Mouse (Mus musculus) olfactory bulb, adult 2 months (tissue): ENCODE measurements around the gene Triap1. TPM values are rescaled to one million over a fixed set of nuclear protein-coding genes. Genes with fewer than 3 reads are reported as not detected.
A peak's percentile ranks its signal among the peaks of the same experiment; 100 is the strongest.

ENCODE experiments used
- H3K27ac ChIP-seq: fragments of 200-500 bp; 2 replicates; pipeline ENCODE4 v1.5.1; 2012; ENCODE audit warnings: low read depth, low read length; ENCODE audit not compliant: insufficient read depth
- H3K4me1 ChIP-seq: fragments of 200-500 bp; 2 replicates; pipeline ENCODE4 v1.6.1; 2012; ENCODE audit warnings: low read length; ENCODE audit not compliant: control insufficient read depth, insufficient read depth
- H3K4me3 ChIP-seq: fragments of 200-500 bp; 2 replicates; pipeline ENCODE4 v1.5.1; 2012; ENCODE audit warnings: mild to moderate bottlenecking, low read depth, low read length, moderate library complexity; ENCODE audit not compliant: insufficient read depth
- CTCF ChIP-seq: fragments of 200-500 bp; IDR thresholded peaks from 2 replicates; pipeline ENCODE4 v1.5.1; 2012; ENCODE audit warnings: low read depth, mild to moderate bottlenecking, low read length, moderate library complexity; ENCODE audit not compliant: insufficient read depth
- POLR2A ChIP-seq: fragments of 200-500 bp; IDR thresholded peaks from 2 replicates; pipeline ENCODE4 v1.6.1; 2012; ENCODE audit warnings: mild to moderate bottlenecking, low read depth, low read length, moderate library complexity; ENCODE audit not compliant: insufficient read depth
- WGBS: fragments of 180-500 bp; shearing (Covaris S2); methylation state at CpG from one replicate; pipeline ENCODE4 v1.1.7; 2018; 5-methylcytosine and 5-hydroxymethylcytosine counted together
- polyA plus RNA-seq: library from polyadenylated mRNA; stranded (reverse); fragments of >200 nt; gene quantifications from 2 replicates; pipeline ENCODE4 v1.2.4, GENCODE M21; 2012; ENCODE audit warnings: low replicate concordance; ENCODE audit not compliant: missing spikeins, insufficient read depth, insufficient read length

Gene Triap1
- polyA plus RNA-seq, 1 experiment, result not detected

DNA sequence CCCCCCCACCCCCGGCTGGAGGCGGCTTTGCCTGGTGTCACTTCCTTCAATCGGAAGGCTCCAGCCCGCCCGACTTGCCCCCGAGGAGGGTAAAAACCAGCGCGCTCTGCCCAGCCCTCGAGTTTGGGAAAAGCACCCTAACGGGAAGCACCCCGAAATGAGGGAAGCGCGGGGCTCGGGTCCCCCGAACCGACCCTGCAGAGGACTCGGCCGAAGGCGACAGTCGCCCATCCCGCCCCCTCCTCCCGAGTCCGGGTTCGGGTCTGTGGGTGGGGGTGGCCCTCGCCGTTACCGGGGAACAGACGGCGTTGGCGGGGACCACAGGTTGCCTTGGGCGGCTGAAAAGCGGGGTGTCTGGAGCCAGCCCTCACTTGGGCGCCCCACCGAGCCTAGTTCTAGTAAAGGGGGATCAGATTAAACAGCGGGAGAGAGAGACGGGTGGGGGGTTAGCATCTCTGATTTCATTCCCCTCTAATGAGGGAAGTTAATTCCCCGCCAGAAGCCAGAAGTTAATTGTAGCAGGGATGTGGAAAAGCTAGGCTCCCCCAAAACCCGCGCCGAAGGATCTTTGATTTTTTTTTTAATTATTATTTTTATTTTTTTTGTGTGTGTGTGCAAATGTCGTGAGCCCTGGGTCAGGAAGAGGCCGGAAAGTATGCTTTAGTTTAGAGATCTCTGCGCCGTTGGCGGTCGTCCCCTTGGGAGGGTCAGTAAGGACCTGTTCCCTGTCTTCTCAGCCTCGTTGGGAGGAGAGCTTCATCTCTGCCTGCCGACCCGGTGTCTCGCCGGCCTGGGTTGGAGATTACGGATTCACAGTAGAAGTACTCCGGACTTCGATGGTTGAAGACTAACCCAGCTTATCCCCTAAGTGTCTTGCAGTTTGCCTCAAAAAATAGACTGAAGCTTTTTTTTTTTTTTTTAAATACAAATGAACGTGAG is 13.1 kb upstream of the Triap1 start:
- H3K27ac ChIP-seq, result 0 out of 2 replicates have a peak overlapping the region, but pooled peaks have one; percentile 23
- under 1% methylated on average over 53 of the region's 55 CpGs for WGBS
- H3K4me1 ChIP-seq, result peaks cover 14% of the 10 kb centered on the region
- peak overlapping the region; percentile 57 for H3K4me3 ChIP-seq
- no peak for TF ChIP-seq CTCF
- no peak for TF ChIP-seq POLR2A

DNA sequence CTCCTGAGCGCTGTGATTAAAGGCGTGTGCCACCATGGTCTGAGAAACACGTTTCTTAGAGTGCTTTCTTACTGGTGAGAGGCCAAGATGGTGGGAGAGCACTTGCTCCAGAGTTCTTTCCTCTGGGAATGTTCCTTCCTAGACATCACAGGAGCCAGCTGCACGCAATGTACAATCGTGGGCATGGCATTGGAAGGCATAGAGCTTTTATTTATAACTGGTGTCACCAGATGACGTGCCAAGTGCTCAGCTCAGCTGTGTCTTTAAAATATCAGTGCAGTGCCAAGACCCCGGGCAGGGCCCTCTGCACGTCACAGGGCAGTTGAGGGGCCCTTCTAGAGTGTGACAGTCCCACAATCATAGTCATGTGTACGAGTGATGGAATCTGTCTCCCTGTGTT is 10.1 kb upstream of the Triap1 start:
- TF ChIP-seq POLR2A (no peak), CTCF (no peak)
- WGBS, result 62% methylated on average over 9 of the region's 9 CpGs

DNA sequence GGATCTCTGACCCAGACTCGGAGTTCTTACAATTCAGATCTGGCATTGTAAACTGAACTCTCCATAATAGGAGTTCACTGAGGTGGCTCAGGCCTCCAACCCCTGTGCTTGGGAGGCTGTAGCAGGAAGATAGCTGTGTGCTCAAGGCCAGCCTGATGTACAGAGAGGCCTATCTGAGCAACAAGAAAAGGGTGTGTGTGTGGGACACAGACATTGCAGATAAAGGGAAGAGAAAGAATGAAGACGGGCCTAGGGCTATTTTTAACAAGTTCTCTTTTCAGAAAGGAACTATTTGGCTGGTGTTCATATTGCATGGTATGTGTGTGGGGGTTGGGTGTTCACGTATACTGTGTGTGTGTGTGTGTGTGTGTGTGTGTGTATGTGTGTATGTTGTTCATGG is 7.4 kb upstream of the Triap1 start:
- Histone ChIP-seq H3K4me3 (no peak overlapping the region), H3K4me1 (peaks cover 8% of the 10 kb centered on the region), H3K27ac (no peak overlapping the region)
- 66% methylated on average over 3 of the region's 3 CpGs for WGBS
- TF ChIP-seq CTCF (no peak), POLR2A (no peak)

More for the DNA sequence above, 10.1 kb upstream of the Triap1 start:
- peaks cover 14% of the 10 kb centered on the region for H3K4me1 ChIP-seq
- H3K27ac ChIP-seq, result no peak overlapping the region
- H3K4me3 ChIP-seq, result no peak overlapping the region

DNA sequence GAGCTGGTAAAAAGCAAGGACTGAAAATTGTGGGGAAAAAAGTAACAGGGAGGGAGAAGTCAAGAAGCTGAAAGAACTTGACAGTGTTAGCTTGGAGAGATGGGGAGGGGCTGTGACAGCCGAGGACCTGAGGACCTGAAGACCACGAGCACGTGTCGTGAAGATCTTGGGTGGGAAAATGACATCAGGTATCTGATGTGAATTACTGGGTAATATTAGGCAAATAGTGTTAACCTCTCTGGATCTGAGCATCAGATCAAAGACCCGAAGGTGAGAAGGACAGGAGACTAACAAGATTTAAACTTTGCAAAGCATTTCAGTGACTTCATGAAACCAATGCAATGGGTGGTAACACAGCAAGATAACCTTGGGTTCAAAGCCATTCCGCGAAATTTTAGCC is 1.0 kb upstream of the Triap1 start:
- TF ChIP-seq POLR2A, result no peak
- no peak for TF ChIP-seq CTCF
- Histone ChIP-seq H3K27ac (no peak overlapping the region), H3K4me1 (peaks cover 2% of the 10 kb centered on the region), H3K4me3 (no peak overlapping the region)
- 14% methylated on average over 7 of the region's 7 CpGs for WGBS

DNA sequence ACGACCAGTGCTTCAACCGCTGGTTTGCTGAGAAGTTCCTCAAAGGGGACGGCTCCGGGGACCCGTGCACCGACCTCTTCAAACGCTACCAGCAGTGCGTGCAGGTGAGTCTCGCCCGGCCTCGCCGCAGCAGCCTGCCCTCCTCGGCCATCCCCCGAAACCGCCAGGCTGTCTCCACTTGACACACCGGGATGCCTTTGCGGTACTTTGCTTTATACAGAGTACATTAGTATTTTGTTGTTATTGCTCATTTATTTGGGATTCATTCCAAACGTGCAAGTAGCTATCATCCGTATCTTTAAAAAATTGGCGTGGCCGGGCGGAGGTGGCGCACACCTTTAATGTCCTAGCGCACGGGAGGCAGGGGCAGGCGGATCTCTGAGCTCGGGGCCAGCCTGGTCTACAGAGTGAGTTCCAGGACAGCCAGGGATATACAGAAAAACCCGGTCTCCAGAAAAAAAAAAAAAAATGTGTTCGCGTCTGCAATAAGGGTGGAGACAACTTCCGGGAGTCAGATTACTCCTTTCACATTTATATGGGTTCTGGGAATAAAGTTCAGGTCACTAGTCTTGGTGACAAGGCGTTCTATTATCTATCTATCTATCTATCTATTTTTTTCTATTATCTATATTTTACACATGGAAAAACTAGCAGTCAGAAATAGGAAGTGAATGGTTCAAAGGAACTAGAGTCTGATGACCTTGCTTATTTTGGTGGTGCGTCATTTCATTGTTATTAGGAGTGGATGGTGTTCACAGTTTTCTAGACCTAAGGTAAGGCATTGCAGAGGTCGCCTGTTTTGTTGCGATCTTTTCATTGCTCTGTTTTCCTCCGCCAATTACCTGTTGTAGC is 515 bp downstream of the Triap1 start:
- WGBS, result 11% methylated on average over 36 of the region's 36 CpGs
- H3K4me3 ChIP-seq, result peak overlapping the region; percentile 97
- peak overlapping the region; percentile 25; the same call in 1 of the 2 replicates for H3K27ac ChIP-seq
- peaks cover 2% of the 10 kb centered on the region for H3K4me1 ChIP-seq
- TF ChIP-seq POLR2A (no peak; the same call in 1 of the 2 replicates), CTCF (no peak)

DNA sequence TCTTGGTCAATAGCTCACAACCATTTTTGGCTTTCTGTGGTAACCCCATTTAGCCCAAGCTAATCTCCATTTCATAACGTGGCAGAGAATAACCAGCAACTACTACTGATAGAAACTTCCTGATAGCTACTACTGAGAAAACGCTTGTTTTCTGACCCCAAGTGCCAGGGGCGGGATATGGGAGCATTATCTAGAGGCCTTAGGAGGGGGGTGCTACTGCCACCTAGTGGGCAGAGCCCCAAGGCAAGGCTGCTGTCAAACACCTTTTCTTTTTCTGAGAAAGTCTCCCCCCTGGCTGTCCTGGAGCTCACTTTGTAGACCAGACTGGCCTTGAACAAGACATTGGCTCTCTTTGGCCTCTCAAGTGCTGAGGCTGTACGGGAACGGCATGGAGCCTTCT is 6.5 kb downstream of the Triap1 start:
- TF ChIP-seq CTCF (peak; percentile 44; the same call in 1 of the 2 replicates), POLR2A (no peak)
- peaks cover 2% of the 10 kb centered on the region; the same call in 1 of the 2 replicates for H3K4me1 ChIP-seq
- under 1% methylated on average over 5 of the region's 5 CpGs for WGBS
- no peak overlapping the region for H3K27ac ChIP-seq
- H3K4me3 ChIP-seq, result peak overlapping the region; percentile 38

DNA sequence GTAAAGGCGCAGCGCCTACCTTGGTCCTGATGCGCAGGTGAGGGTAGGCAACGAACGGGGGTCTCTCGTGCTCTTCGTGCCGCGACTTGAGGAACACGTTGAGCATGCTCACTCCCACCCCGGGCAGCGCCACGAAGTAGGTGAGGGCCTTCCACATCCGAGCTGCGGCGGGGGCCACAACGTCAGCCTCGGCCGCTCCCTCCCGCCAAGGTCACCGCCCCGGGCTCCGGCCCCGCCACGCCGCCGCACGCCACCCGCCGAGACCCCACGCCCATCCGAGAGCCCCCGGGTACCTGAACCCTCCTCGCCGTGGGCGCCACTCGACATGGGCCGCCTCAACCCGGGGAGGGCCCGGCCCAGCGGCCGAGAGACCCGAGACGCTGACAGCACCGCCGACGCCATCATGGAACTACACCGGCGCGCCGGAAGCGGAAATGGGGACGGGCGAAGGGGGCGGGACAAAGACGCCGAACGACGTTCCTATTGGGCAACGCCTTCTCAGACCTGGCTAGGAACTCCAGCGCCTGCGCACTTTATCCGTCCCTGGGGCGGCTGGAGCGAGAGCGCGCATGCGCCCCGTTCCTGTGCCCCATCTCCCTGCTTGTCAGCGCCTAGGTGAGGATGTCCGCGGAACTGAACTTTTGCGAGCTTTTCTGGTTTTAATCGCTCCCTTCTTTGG is 7.7 kb downstream of the Triap1 start, which contains the start of gene Cox6a1:
Gene Cox6a1, minus strand, starts transcription at position 436 of the 679 bp plus-strand sequence.
- H3K4me1 ChIP-seq, result 0 out of 2 replicates have a peak, but pooled peaks cover 2% of the 10 kb centered on the region
- TF ChIP-seq CTCF (0 out of 2 replicates have a peak, but pooled peaks have one; percentile 12), POLR2A (peak; percentile 85)
- peak within 1 kb of the TSS; percentile 91 for H3K4me3 ChIP-seq
- 1% methylated on average over 67 of the region's 74 CpGs for WGBS
- peak within 1 kb of the TSS; percentile 71 for H3K27ac ChIP-seq

DNA sequence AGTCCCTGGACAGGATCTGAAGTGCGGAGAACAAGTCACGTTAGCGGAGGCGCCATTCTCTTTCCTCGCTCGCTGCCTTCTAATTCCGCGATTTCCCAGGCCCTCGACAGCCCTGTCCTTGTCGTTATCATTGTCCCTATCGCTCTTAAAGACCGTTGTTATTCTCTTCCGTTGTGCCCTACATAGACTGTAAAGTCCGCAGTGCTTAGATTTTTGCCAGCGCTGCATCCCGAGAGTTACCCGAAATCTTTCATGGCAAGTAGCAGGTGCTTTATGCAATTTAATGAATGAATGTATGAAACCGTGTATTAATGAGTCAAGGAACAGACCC is 8.2 kb downstream of the Triap1 start:
- TF ChIP-seq POLR2A (no peak), CTCF (no peak)
- Histone ChIP-seq H3K4me3 (peak overlapping the region; percentile 58), H3K27ac (peak overlapping the region; percentile 71), H3K4me1 (0 out of 2 replicates have a peak, but pooled peaks cover 2% of the 10 kb centered on the region)
- WGBS, result under 1% methylated on average over 18 of the region's 18 CpGs
